8 mouse cellular contexts compared by ENCODE assay signal in genomic region chr2:116062251-116062651, GRCm38 (mm10). TPM values are rescaled to one million over a fixed set of nuclear protein-coding genes. Genes with fewer than 3 reads are reported as not detected.
DNase-seq lines count a peak whose midpoint lies in the region; ATAC-seq and TF ChIP-seq lines count a peak whose summit lies in the region.

No protein-coding gene starts in this region.

- ATAC-seq in embryonic facial prominence, embryonic 15.5 days (ENCODE audit: insufficient number of reproducible peaks, low FRiP score, low TSS enrichment, low read depth), result no peak
- no peak for ATAC-seq in hindbrain, embryonic 15.5 days (ENCODE audit: low FRiP score, low read depth)
- ATAC-seq in stomach, embryonic 15.5 days (ENCODE audit: insufficient read depth, low FRiP score, low read depth), result no peak

- peak overlapping the region; percentile 70 for H3K4me3 ChIP-seq in gastrocnemius, adult 2 months
- H3K4me3 ChIP-seq in embryonic facial prominence, embryonic 15.5 days (replicated peaks), result peak overlapping the region; percentile 63
- peak overlapping the region; percentile 68 for H3K4me3 ChIP-seq in hindbrain, embryonic 15.5 days
- peak overlapping the region; percentile 94 for H3K4me3 ChIP-seq in lung, adult 2 months (replicated peaks; ENCODE audit: extremely low read depth, low read depth, low read length)
- peak overlapping the region; percentile 69 for H3K4me3 ChIP-seq in stomach, embryonic 15.5 days (replicated peaks)

- H3K36me3 ChIP-seq in embryonic facial prominence, embryonic 15.5 days, result no peaks in the 10 kb centered on the region
- no peaks in the 10 kb centered on the region for H3K36me3 ChIP-seq in hindbrain, embryonic 15.5 days
- H3K36me3 ChIP-seq in stomach, embryonic 15.5 days, result 0 out of 2 replicates have a peak, but pooled peaks cover 4% of the 10 kb centered on the region

- peak overlapping the region; percentile 82 for H3K27ac ChIP-seq in gastrocnemius, adult 2 months
- H3K27ac ChIP-seq in embryonic facial prominence, embryonic 15.5 days (replicated peaks), result peak overlapping the region; percentile 94
- peak overlapping the region; percentile 97 for H3K27ac ChIP-seq in hindbrain, embryonic 15.5 days (replicated peaks)
- peak overlapping the region; percentile 99 for H3K27ac ChIP-seq in stomach, embryonic 15.5 days

- DNase-seq in gastrocnemius, adult 2 months, result peak; percentile 57
- no peak for DNase-seq in gastrocnemius, adult 8-10 months (ENCODE audit: low spot score in 2 of 2)
- no peak for DNase-seq in lung, adult 2 months
- DNase-seq in thymus, postnatal 14 days, result no peak
- DNase-seq in adrenal gland, postnatal 4 days (ENCODE audit: low spot score in 2 of 2), result no peak

- H3K27me3 ChIP-seq in embryonic facial prominence, embryonic 15.5 days, result peaks cover 9% of the 10 kb centered on the region; the same call in 1 of the 2 replicates
- no peaks in the 10 kb centered on the region for H3K27me3 ChIP-seq in hindbrain, embryonic 15.5 days
- H3K27me3 ChIP-seq in stomach, embryonic 15.5 days (replicated peaks), result no peaks in the 10 kb centered on the region

- peak overlapping the region; percentile 82 for H3K9ac ChIP-seq in embryonic facial prominence, embryonic 15.5 days
- peak overlapping the region; percentile 92 for H3K9ac ChIP-seq in hindbrain, embryonic 15.5 days
- H3K9ac ChIP-seq in stomach, embryonic 15.5 days, result peak overlapping the region; percentile 84

- TF ChIP-seq CTCF in gastrocnemius, adult 2 months (IDR thresholded peaks at IDR 0.05), result no peak
- no peak for TF ChIP-seq CTCF in lung, adult 2 months (IDR thresholded peaks at IDR 0.05; ENCODE audit: insufficient read depth, low read length)

- no peaks in the 10 kb centered on the region for H3K9me3 ChIP-seq in embryonic facial prominence, embryonic 15.5 days (replicated peaks)
- no peaks in the 10 kb centered on the region for H3K9me3 ChIP-seq in hindbrain, embryonic 15.5 days
- no peaks in the 10 kb centered on the region for H3K9me3 ChIP-seq in stomach, embryonic 15.5 days

- H3K4me1 ChIP-seq in embryonic facial prominence, embryonic 15.5 days, result peaks cover 31% of the 10 kb centered on the region
- peaks cover 33% of the 10 kb centered on the region for H3K4me1 ChIP-seq in hindbrain, embryonic 15.5 days (replicated peaks)
- H3K4me1 ChIP-seq in lung, adult 2 months (ENCODE audit: control insufficient read depth, insufficient read depth, low read length), result peaks cover 2% of the 10 kb centered on the region
- H3K4me1 ChIP-seq in stomach, embryonic 15.5 days, result 0 out of 2 replicates have a peak, but pooled peaks cover 9% of the 10 kb centered on the region

- intact Hi-C loops in gastrocnemius, adult 2 months (cut with DNase I), result no loop called here

- WGBS in embryonic facial prominence, embryonic 15.5 days, result 1% methylated on average over 20 of the region's 20 CpGs
- under 1% methylated on average over 20 of the region's 20 CpGs for WGBS in hindbrain, embryonic 15.5 days
- 2% methylated on average over 20 of the region's 20 CpGs for WGBS in lung, adult 2 months
- under 1% methylated on average over 20 of the region's 20 CpGs for WGBS in stomach, embryonic 15.5 days

- H3K4me2 ChIP-seq in embryonic facial prominence, embryonic 15.5 days (replicated peaks), result peak overlapping the region; percentile 72
- peak overlapping the region; percentile 73 for H3K4me2 ChIP-seq in hindbrain, embryonic 15.5 days
- peak overlapping the region; percentile 71 for H3K4me2 ChIP-seq in stomach, embryonic 15.5 days

- TF ChIP-seq POLR2A in lung, adult 2 months (IDR thresholded peaks at IDR 0.05; ENCODE audit: borderline replicate concordance, extremely low read depth, low read depth, low read length), result peak; percentile 46; the same call in 1 of the 2 replicates

RNA-seq across cellular contexts. Expression of gene Meis2, which starts 3.4 kb away (rescaled TPM):
- 1 to 10 TPM in 1 of 2 experiments, under 1 TPM in 1; 0.84 to 1.3 TPM for total RNA-seq in gastrocnemius, adult 2 months (2021)
- total RNA-seq in gastrocnemius, adult 8-10 months (2022), result 1 to 10 TPM in 2 of 4 experiments, under 1 TPM in 2; 0.56 to 1.9 (median 1.00) TPM
- polyA plus RNA-seq in embryonic facial prominence, embryonic 15.5 days (2015; fragmentation: Nextera tagmentation; extraction: Ambion mirVana), result 33.4 and 36.4 TPM in 2 replicates
- polyA plus RNA-seq in hindbrain, embryonic 15.5 days (2015; fragmentation: Nextera tagmentation; extraction: Ambion mirVana), result 139 and 140 TPM in 2 replicates
- 15.6 and 22.6 TPM in 2 replicates for polyA plus RNA-seq in lung, adult 2 months (2012; rRNA removed)
- polyA plus RNA-seq in stomach, embryonic 15.5 days (2015; fragmentation: Nextera tagmentation; extraction: Ambion mirVana), result 53.0 and 57.8 TPM in 2 replicates
- total RNA-seq in adrenal gland, postnatal 4 days (2021), result 100 to 1,000 TPM; 159 to 160 TPM
